Mouse (Mus musculus) layer of hippocampus, adult 11-12 months (tissue): ENCODE measurements around the gene Plcb2.

ENCODE experiments used
- DNase-seq: peaks from one replicate; pipeline ENCODE4 v3.0.0; 2022; ENCODE audit warnings: low spot score

Plcb2 gene

GRCm38 (mm10) chr2:118728337-118728736 is at the start of gene Plcb2:
Plcb2 (minus strand) TSS chr2:118728438.
- no peak for DNase-seq

- DNase-seq, result no peak
Observed at GRCm38 (mm10) chr2:118776295-118776694, 48.1 kb upstream of the Plcb2 start.

GRCm38 (mm10) chr2:118775846-118776245 is 47.6 kb upstream of the Plcb2 start:
- peak; percentile 72 for DNase-seq

GRCm38 (mm10) chr2:118775396-118775795 is 47.2 kb upstream of the Plcb2 start:
- no peak for DNase-seq

GRCm38 (mm10) chr2:118774536-118774935 is 46.3 kb upstream of the Plcb2 start:
- DNase-seq, result no peak

- DNase-seq, result no peak
Observed at GRCm38 (mm10) chr2:118772158-118772874, 44.1 kb upstream of the Plcb2 start, which contains the start of gene Phgr1. Phgr1 (plus strand) TSS chr2:118772769.

GRCm38 (mm10) chr2:118766041-118767033 is 38.1 kb upstream of the Plcb2 start:
- DNase-seq, result no peak

GRCm38 (mm10) chr2:118764875-118765274 is 36.6 kb upstream of the Plcb2 start:
- no peak for DNase-seq

- DNase-seq, result peak; percentile 65
Observed at GRCm38 (mm10) chr2:118764094-118764831, 36.0 kb upstream of the Plcb2 start.

GRCm38 (mm10) chr2:118763469-118763868 is 35.2 kb upstream of the Plcb2 start:
- DNase-seq, result peak; percentile 68

- DNase-seq, result no peak
Observed at GRCm38 (mm10) chr2:118762784-118763148, 34.5 kb upstream of the Plcb2 start.

GRCm38 (mm10) chr2:118761906-118762783 is 33.9 kb upstream of the Plcb2 start, which contains the start of gene Ccdc9b:
Ccdc9b (minus strand) TSS chr2:118762661.
- DNase-seq, result peak; percentile 92

GRCm38 (mm10) chr2:118761358-118761757 is 33.1 kb upstream of the Plcb2 start:
- DNase-seq, result no peak

GRCm38 (mm10) chr2:118760311-118761025 is 32.2 kb upstream of the Plcb2 start:
- no peak for DNase-seq

GRCm38 (mm10) chr2:118759828-118760227 is 31.6 kb upstream of the Plcb2 start:
- peak; percentile 61 for DNase-seq

- DNase-seq, result no peak
Observed at GRCm38 (mm10) chr2:118756103-118756502, 27.9 kb upstream of the Plcb2 start.

GRCm38 (mm10) chr2:118755407-118755806 is 27.2 kb upstream of the Plcb2 start:
- no peak for DNase-seq

- no peak for DNase-seq
Observed at GRCm38 (mm10) chr2:118754143-118754542, 25.9 kb upstream of the Plcb2 start.

- DNase-seq, result no peak
Observed at GRCm38 (mm10) chr2:118752792-118753108, 24.5 kb upstream of the Plcb2 start.
